Mouse (Mus musculus): ENCODE data around the gene Ccpg1.

- TF ChIP-seq CTCF (IDR thresholded peaks at IDR 0.05; ENCODE audit: insufficient read depth, low read length) (no peak), POLR2A (IDR thresholded peaks at IDR 0.05; ENCODE audit: borderline replicate concordance, extremely low read depth, low read depth, low read length) (no peak)
Observed at GRCm38 (mm10) chr9:72996806-72997205, 11.6 kb downstream of the Ccpg1 start.
